Mouse (Mus musculus) MEL (cell line): ENCODE results near the gene Alg10b.

ENCODE experiments used
- CHD2 ChIP-seq: IDR thresholded peaks from 2 replicates; pipeline ENCODE4 v1.6.1; 2011; ENCODE audit warnings: low read length, improper control_type of control experiment
- CTCF ChIP-seq, 3 experiments: IDR thresholded peaks in 2 of 3; conservative IDR thresholded peaks in 1 of 3; 2 replicates each; pipeline ENCODE4 v1.5.1; 2011 to 2012; ENCODE audit warnings: low read length in 3 of 3, low read depth in 2 of 3, mild to moderate bottlenecking in 2 of 3, improper control_type of control experiment in 1 of 3, inconsistent platforms in 1 of 3, mixed read lengths in 1 of 3, moderate library complexity in 1 of 3; ENCODE audit not compliant: control insufficient read depth in 1 of 3, insufficient read depth in 1 of 3, poor library complexity in 1 of 3, severe bottlenecking in 1 of 3
- EP300 ChIP-seq, 2 experiments: IDR thresholded peaks; 2 replicates each; pipeline ENCODE4 v1.6.1; 2011; ENCODE audit warnings: improper control_type of control experiment in 2 of 2, low read length in 2 of 2, low read depth in 1 of 2, mild to moderate bottlenecking in 1 of 2
- GATA1 ChIP-seq: IDR thresholded peaks from 2 replicates; pipeline ENCODE4 v1.6.1; 2011; ENCODE audit warnings: low read depth, low read length, improper control_type of control experiment
- MAFK ChIP-seq: IDR thresholded peaks from 2 replicates; pipeline ENCODE4 v1.6.1; 2011; ENCODE audit warnings: low read depth, mild to moderate bottlenecking, low read length, improper control_type of control experiment, borderline replicate concordance
- MXI1 ChIP-seq: IDR thresholded peaks from 2 replicates; pipeline ENCODE4 v1.6.1; 2011; ENCODE audit warnings: mild to moderate bottlenecking, low read depth, low read length, improper control_type of control experiment
- POLR2A ChIP-seq, 2 experiments: IDR thresholded peaks; 2 replicates each; pipeline ENCODE4 v1.6.1; 2011 to 2012; ENCODE audit warnings: low read length in 2 of 2, mild to moderate bottlenecking in 2 of 2, control low read depth in 1 of 2, improper control_type of control experiment in 1 of 2, low read depth in 1 of 2, moderate library complexity in 1 of 2; ENCODE audit not compliant: control insufficient read depth in 1 of 2, insufficient read depth in 1 of 2, poor library complexity in 1 of 2
- SMC3 ChIP-seq: IDR thresholded peaks from 2 replicates; pipeline ENCODE4 v1.6.1; 2011; ENCODE audit warnings: low read depth, low read length, improper control_type of control experiment

DNA sequence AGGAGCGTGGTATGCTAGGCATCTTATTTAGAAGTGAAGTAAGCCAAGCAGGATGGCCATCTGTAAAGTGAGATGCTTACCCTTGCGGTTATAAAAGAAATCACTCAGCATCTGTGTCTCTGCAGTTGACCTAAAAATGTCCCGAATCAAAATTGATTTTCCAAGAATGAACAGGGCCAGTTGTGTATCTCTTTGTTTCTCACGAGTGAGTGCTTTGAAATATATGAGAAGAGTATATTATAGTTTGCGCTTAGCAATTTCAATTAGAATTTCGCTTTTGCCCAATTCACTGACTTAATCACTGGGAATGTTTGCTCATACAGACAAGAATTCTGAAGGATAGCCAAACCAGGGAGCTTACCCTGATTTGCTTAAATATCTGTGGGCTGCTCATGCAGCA, 40.6 kb upstream of the Alg10b start:
- TF ChIP-seq SMC3 (no peak), MAFK (no peak), POLR2A (IDR thresholded peaks at IDR 0.05; ENCODE audit: control insufficient read depth in 1 of 2, insufficient read depth in 1 of 2, low read depth in 1 of 2, low read length in 2 of 2, poor library complexity in 1 of 2) (no peak), CTCF (IDR thresholded peaks at IDR 0.05 in 2 of 3, conservative IDR thresholded peaks at IDR 0.05 in 1 of 3; ENCODE audit: control insufficient read depth in 1 of 3, insufficient read depth in 1 of 3, low read depth in 2 of 3, low read length in 3 of 3, poor library complexity in 1 of 3, severe bottlenecking in 1 of 3) (no peak), CHD2 (no peak), EP300 (IDR thresholded peaks at IDR 0.05; ENCODE audit: low read depth in 1 of 2, low read length in 2 of 2) (no peak), GATA1 (no peak), MXI1 (no peak)
